Mouse (Mus musculus): Measurements from ENCODE around the gene Cyp3a11. TPM values are rescaled to one million over a fixed set of nuclear protein-coding genes. Genes with fewer than 3 reads are reported as not detected.
"Not testable (repeated sequence)": the region's sequence is repeated elsewhere in the genome, so short reads cannot be mapped to it uniquely, and the experiment has no call there.

Gene Cyp3a11
- 1 to 10 TPM in 1 of 2 experiments, under 1 TPM in 1; 0.31 to 3.9 TPM for total RNA-seq (2021)
- polyA plus RNA-seq (2012; rRNA removed) = 0.18 TPM in 1 of 2 replicates, not detected in the other
- long read RNA-seq = 0 reads

DNA sequence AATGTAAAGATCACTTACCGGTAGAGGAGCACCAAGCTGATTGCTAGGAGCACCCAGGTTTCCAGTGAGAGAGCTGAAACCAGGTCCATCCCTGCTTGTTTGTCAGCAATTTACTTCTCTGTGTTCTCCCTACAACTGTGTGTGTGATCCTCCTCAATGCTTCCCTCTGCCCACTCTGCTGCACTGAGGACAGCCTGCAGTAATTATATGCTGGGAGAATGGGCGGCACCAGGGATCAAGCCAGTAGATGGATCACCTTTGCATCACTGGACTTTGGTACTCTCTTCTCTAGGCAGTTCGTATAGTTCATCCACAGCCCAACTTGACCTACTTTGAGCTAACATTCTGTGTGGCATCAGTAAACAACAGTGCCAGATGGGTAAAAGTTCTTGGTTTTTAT, at the start of gene Cyp3a11:
Cyp3a11 (minus strand) TSS at position 277 of the 400 bp plus-strand sequence.
- no peak for DNase-seq

DNA sequence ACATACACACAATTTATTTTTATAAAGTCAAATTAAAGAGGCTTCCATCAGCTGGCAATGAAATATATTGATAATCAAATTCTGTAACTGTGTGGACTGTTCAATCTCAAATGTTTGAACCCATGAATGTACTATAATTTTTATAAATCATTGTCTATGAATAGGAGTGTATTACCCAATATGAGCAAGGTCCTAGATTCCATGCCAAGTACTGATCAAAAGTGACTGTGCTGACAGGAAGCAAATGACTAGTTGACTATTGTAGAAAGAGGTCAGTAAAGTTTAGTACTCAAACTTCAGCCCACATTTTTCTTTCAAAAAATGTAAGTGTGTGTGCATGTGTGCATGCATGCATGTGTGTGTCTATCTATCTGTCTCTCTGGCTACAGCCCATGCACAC, 33.1 kb upstream of the Cyp3a11 start:
- DNase-seq = no peak

DNA sequence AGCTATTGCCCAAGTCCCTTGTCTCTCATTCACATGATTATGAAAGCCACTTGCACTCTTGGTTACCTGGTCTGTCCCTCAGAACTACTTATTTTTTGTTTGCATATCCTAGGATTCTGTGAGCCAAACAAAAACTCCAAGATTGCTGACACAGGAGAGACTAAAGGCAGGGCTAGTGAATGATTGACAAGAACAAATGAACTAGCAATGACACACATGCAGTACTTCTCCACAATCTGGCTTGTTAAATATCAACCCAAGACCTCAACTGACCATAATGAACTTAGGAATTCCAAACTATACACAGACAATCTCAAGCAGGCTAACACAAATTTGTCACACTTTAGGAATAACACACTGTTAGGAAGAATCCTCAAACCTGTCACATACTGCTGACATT, 32.0 kb upstream of the Cyp3a11 start:
- no peak for DNase-seq

DNA sequence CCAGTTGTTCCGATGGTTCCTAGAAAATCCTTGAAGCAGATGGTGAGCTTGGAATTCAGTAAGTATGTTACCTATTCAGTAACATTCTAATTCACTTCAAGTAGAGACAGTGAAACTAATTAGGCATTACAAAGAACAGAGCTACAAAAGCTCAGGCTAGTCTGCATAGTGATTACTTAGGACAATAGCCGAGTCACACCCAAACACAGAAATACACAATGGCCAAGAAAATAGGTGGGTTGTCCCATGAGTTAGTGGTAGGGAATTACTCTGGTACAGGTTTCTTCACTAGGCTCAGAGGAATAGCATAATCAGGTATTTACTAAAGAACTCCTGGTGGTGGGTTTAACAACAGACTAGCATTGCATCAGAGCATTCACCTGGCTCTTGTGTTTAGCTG, 27.2 kb upstream of the Cyp3a11 start:
- not testable (repeated sequence) for DNase-seq

DNA sequence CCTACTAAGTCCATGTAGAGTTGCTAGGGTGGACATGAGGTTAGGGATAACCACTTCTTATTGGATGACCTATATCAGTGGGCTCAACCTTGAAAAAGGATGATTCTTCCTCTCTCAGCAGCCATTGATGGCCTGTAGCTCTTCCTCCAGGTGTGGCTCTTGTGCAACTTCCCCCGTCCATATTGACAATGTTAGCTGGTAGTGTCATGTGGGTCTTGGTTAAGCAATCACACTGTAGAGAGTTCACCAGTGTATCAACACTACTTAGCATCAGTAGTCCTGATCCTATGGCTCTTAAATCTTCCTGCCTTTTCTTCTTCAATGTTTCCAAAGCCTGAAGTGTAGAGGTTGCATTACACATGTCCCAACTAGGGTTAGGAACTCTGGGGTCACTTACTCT, 24.8 kb upstream of the Cyp3a11 start:
- DNase-seq = no peak

DNA sequence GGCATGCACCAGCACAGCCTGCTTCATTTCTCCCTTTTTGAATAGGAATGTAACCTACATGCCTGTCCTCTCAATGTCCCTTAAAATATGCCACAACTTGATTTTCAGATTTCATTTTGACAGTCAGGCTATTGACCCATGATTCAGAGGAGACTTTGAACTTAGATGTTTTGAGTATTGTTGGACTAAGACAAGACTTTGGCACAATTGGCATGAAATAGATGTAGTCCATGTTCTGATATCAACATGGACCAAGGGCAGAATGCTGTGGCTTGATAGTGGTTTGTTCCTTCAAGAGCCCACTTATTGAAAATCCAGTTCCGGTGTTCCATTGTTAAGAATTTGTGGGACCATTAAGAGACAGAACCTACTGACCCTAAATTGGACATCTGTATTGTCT, 23.6 kb upstream of the Cyp3a11 start:
- DNase-seq = no peak

DNA sequence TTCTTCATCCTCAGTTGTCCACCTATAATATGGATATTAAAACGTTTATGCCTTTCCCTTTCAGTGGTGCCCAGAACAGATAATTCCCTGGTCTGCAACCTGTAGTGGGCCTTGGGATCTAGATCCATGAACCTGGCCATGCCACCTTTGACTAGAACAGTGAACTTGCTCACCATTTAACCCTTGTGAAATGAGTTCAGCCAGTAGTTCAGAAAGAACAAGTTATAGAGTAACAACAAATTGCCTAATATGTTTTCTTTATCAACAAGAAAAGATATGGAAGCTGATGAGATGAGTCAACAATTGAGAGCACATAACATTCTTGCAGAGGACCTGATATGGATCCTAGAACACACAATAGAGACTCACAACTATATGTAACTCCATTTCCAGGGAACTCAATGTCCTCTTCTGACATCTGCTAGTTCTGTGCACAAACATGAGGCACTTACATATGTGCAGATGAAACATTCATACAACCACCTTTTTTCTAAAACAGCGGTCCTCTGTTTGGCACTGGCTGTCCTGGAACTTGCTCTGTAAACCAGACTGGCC, 20.7 kb upstream of the Cyp3a11 start:
- DNase-seq = no peak

DNA sequence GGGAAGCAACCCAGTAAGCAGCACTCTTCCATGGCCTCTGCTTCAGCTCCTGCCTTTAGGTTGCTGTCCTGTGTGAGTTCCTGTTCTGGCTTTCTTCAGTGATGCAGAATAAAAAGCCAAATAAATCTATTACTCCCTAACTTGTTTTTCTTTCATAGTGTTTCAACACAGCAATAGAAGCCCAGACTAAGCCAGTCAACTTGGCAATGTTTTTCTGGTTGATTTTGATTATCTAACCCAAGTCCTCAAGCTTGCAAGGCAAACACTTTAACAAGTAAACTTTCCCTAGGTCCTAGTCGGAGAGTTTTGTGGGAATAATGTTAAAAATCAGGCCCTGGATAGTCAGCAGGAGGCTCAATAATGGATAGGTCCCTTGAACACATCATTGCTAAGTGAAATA, 17.5 kb upstream of the Cyp3a11 start:
- DNase-seq = no peak

DNA sequence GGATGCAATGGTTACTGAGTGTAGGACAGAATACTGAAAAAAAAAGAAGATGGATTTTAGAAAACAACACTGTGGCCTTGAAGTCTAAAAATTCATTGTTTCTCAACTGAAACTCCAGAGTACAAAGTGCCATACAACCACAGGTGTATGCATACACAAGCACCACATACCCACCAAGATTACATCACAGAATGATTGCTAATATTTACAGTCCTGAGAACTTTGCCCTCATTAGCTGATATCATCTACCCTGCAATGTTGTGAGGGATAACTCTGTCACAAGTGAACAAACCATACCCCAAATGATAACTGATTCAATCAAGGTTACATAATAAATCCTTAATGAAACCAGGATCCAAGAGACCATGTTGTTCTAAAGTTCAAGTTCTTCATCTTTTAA, 1.4 kb upstream of the Cyp3a11 start:
- DNase-seq = no peak

DNA sequence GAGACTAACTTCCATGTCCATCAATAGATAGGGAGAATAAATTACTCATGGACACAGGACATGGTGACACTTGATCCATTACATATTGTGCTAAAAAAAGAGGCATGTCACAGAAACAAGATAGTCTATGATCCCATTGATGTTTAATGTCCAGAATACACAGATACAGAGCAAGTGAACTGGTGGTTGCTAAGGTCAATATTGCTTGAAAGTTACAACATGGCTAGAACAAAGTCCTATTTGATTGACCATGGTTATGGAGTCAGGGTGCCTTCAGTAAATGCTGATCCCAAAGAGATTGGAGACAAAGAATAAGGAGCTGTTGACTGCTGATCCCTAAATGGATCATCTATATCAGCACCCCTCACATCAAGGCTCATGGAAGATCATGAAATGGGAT, 12.3 kb downstream of the Cyp3a11 start:
- not testable (repeated sequence) for DNase-seq

DNA sequence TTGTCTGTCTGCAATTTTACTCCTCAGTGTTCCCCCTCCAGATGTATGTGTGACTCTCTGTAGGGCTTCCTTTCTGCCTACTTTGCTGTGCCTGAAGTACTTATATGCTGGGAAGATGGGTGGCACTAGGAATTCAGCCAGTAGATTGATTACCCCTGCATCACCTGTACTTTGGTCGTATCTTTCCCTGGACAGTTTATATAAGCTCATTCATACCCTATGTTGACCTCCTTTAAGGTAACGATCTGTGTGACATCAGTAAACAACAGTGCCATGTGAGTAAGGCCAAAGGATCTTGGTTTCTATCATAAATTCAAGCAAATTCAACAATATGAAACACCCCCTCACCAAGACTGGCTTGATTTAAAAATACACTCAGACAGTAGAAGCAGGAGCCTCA, 74.0 kb downstream of the Cyp3a11 start, which contains the start of gene Cyp3a44:
Cyp3a44 (minus strand) TSS at position 79 of the 400 bp plus-strand sequence.
- DNase-seq = not testable (repeated sequence)

Other genes with a start within 250 kb of the Cyp3a11 start
- 1 to 10 TPM in 1 of 2 experiments, not detected in 1; 4.6 TPM for gene Cyp3a41a, start 159.8 kb downstream of the Cyp3a11 start, total RNA-seq (2021)
- not detected in 2 replicates for gene Cyp3a41a, start 159.8 kb downstream of the Cyp3a11 start, polyA plus RNA-seq (2012; rRNA removed)
- gene Cyp3a44, start 74.1 kb downstream of the Cyp3a11 start, total RNA-seq (2021) = 1 to 10 TPM in 1 of 2 experiments, not detected in 1; 1.3 TPM
- not detected in 2 replicates for gene Cyp3a44, start 74.1 kb downstream of the Cyp3a11 start, polyA plus RNA-seq (2012; rRNA removed)
- 1 to 10 TPM in 1 of 2 experiments, not detected in 1; 2.9 TPM for gene Cyp3a25, start 129.7 kb upstream of the Cyp3a11 start, total RNA-seq (2021)
- gene Cyp3a25, start 129.7 kb upstream of the Cyp3a11 start, polyA plus RNA-seq (2012; rRNA removed) = not detected in 2 replicates
- gene Cyp3a59, start 199.3 kb upstream of the Cyp3a11 start, total RNA-seq (2021) = not detected
- gene Cyp3a59, start 199.3 kb upstream of the Cyp3a11 start, polyA plus RNA-seq (2012; rRNA removed) = not detected in 2 replicates

Measured in adrenal gland, adult 2 months (tissue).